Mouse (Mus musculus) liver, postnatal 0 days (tissue): ENCODE measurements at regions not wholly inside any gene's neighbourhood (a gene's known extent, or its start where the extent isn't known, plus 50 kb on each side); places are given as distances from the start of the nearest gene placed in this dataset.

Source experiments
- ATAC-seq: fragments of 200-750 bp; cut with Nextera tagmentation; 2 replicates; pipeline ENCODE4 v1.8.0; 2017; ENCODE audit warnings: mild to moderate bottlenecking, moderate library complexity
- DNase-seq: peaks from one replicate; pipeline ENCODE4 v3.0.0-alpha.2; 2016
- H3K27ac ChIP-seq: fragments of 300-500 bp; sonication (generic); 2 replicates; pipeline ENCODE4 v1.5.1; 2014; ENCODE audit warnings: antibody characterized with exemption, moderate library complexity, mild to moderate bottlenecking, low read depth
- H3K27me3 ChIP-seq: fragments of 300-500 bp; sonication (generic); 2 replicates; pipeline ENCODE4 v1.6.1; 2014; ENCODE audit warnings: low read length, control low read depth, mixed read lengths; ENCODE audit not compliant: insufficient read depth
- H3K36me3 ChIP-seq: fragments of 300-500 bp; sonication (generic); replicated peaks from 2 replicates; pipeline ENCODE4 v1.6.1; 2014; ENCODE audit warnings: mild to moderate bottlenecking, control low read depth, low read length, moderate library complexity, mixed read lengths; ENCODE audit not compliant: insufficient read depth
- H3K4me1 ChIP-seq: fragments of 300-500 bp; sonication (generic); 2 replicates; pipeline ENCODE4 v1.6.1; 2014; ENCODE audit warnings: antibody characterized with exemption, mild to moderate bottlenecking, control low read depth; ENCODE audit not compliant: insufficient read depth
- H3K4me2 ChIP-seq: fragments of 300-500 bp; sonication (generic); 2 replicates; pipeline ENCODE4 v1.6.1; 2014; ENCODE audit warnings: low read depth, mild to moderate bottlenecking, low read length, moderate library complexity, mixed read lengths
- H3K4me3 ChIP-seq: fragments of 300-500 bp; sonication (generic); 2 replicates; pipeline ENCODE4 v1.5.1; 2014; ENCODE audit warnings: low read depth, low read length
- H3K9ac ChIP-seq: fragments of 300-500 bp; sonication (generic); replicated peaks from 2 replicates; pipeline ENCODE4 v1.6.1; 2014; ENCODE audit warnings: mild to moderate bottlenecking, moderate library complexity
- H3K9me3 ChIP-seq: fragments of 300-500 bp; sonication (generic); 2 replicates; pipeline ENCODE4 v1.6.1; 2016; ENCODE audit warnings: mild to moderate bottlenecking, control low read depth, low read length, mixed read lengths
- CTCF ChIP-seq: sonication (generic); IDR thresholded peaks from 2 replicates; pipeline ENCODE4 v1.5.1; 2016; ENCODE audit warnings: antibody characterized with exemption, low read depth
- EP300 ChIP-seq: IDR thresholded peaks from 2 replicates; pipeline ENCODE4 v1.6.1; 2016; ENCODE audit warnings: antibody characterized with exemption, low read depth, mild to moderate bottlenecking
- WGBS: fragments of 180-500 bp; shearing (Covaris S2); extraction: QIAGEN DNeasy Blood & Tissue Kit; methylation state at CpG from one replicate; pipeline ENCODE4 v1.1.7; 2014; ENCODE audit not compliant: insufficient replicate concordance; 5-methylcytosine and 5-hydroxymethylcytosine counted together

DNA sequence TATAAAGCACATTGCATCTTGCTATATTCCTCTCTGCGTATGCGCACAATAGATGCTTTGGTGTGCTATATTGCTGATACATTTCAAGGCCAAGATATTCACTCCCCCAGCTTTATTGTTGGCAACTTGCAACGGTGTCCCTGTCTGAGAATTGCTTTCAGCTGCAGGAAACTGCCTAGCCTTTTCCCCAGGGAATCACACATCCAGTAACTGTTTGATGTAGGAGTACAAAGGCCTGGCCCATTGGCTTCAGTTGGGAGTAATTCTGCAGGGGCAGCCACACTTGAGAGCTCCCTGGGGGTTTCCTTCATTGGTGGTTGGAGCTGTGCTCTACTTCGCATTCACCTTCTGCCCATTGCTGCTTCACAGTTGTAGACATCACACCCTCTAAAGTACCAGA is 132.8 kb downstream of the Cxxc4 start:
- DNase-seq: no peak
- H3K4me2 ChIP-seq: no peak overlapping the region
- no peaks in the 10 kb centered on the region for H3K36me3 ChIP-seq
- ATAC-seq: no peak
- no peak overlapping the region for H3K4me3 ChIP-seq
- H3K27ac ChIP-seq: no peak overlapping the region
- H3K9ac ChIP-seq: no peak overlapping the region
- H3K4me1 ChIP-seq: no peaks in the 10 kb centered on the region
- 71% methylated on average over 4 of the region's 4 CpGs for WGBS
- H3K27me3 ChIP-seq: no peaks in the 10 kb centered on the region
- no peak for TF ChIP-seq EP300
- no peak for TF ChIP-seq CTCF
- no peaks in the 10 kb centered on the region for H3K9me3 ChIP-seq

- DNase-seq (no peak), ATAC-seq (no peak)
- Histone ChIP-seq H3K27ac (no peak overlapping the region), H3K4me2 (no peak overlapping the region), H3K4me1 (no peaks in the 10 kb centered on the region), H3K27me3 (no peaks in the 10 kb centered on the region), H3K4me3 (no peak overlapping the region), H3K36me3 (no peaks in the 10 kb centered on the region), H3K9me3 (no peaks in the 10 kb centered on the region), H3K9ac (no peak overlapping the region)
- WGBS: 66% methylated on average over 2 of the region's 2 CpGs
- no peak for TF ChIP-seq EP300
Measured at GRCm38 (mm10) chr3:134379549-134379948, 143.3 kb downstream of the Cxxc4 start.

DNA sequence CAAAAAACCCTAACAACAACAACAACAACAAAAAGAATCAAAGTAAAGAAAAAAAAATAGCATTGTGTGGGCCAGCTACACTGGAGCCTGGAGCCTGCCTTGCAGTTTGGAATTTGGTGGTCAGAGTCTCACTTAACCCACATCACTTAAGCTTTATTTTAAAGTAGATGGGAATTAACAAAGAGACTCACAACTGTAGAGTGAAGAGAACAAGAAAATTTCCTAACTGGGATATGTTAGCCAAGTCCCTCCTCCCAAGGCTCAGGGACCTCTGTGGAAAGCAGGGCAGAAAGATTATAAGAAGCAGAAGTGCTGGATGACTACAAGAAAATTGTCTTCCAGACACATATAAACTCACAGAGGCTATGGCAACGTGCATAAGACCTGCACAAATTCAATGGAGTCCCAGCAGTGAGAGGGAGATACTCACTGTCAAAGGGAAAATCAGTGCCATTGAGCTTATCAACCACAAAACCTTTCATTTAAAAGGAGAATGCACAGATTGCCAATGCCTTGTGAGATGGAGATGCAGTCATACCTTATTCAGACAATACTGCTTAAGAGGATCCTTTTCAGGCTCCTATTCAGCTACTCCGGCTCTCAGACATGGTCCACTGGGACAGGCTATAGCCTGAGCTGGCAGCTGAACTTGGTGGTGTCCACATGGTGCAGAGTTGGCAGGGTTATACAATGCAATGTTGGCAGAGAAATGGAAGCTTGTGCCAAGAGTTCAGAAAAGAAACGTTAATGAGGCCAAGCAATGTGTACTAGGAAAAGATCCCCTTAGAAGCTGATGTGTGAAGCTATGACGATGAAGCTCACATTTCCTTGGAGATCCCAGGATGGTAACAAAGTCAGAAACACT is 154.4 kb downstream of the Cxxc4 start:
- ATAC-seq (no peak), DNase-seq (no peak)
- 69% methylated on average over 4 of the region's 4 CpGs for WGBS

DNA sequence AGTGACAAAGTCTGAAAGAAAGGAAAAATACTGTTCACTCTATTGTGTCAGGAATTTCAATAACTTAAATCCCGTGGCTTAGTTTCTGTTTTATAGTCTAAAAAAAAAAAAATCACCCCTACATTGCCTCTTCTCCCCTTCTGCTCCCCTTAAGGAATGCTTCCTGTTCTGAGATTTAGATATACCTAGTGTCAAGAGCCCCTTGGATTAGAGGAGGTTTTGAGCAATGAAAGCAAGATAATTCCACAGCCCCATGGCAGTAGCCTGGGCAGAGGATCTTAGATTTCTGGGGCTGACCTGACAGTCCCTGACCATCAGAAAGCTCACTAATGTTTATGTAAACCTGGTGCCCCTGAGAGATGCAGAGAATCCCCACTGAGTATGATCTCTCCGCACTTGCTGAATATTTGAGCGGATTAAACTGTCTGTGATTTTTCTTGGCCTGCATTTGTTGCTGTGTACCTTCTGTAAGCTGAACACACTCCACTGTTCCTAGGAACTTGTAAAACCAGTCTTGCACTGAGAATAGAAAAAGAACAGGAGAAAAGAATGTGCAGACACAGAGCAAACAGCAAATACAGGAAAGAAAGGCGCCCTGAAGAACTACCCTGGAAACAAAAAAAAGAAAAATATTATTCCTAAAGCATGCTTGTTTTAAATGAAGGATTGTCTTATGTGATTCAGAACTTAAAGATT is 164.3 kb downstream of the Cxxc4 start:
- no peak for DNase-seq
- Histone ChIP-seq H3K27me3 (no peaks in the 10 kb centered on the region), H3K4me1 (no peaks in the 10 kb centered on the region), H3K36me3 (no peaks in the 10 kb centered on the region), H3K4me2 (no peak overlapping the region), H3K9ac (no peak overlapping the region), H3K9me3 (no peaks in the 10 kb centered on the region), H3K27ac (no peak overlapping the region), H3K4me3 (no peak overlapping the region)
- TF ChIP-seq CTCF (no peak), EP300 (no peak)
- WGBS: 57% methylated on average over 4 of the region's 4 CpGs
- ATAC-seq: no peak

More for the DNA sequence above, 154.4 kb downstream of the Cxxc4 start:
- no peaks in the 10 kb centered on the region for H3K36me3 ChIP-seq
- H3K27ac ChIP-seq: no peak overlapping the region
- H3K9me3 ChIP-seq: no peaks in the 10 kb centered on the region
- H3K4me3 ChIP-seq: no peak overlapping the region
- TF ChIP-seq EP300 (no peak), CTCF (no peak)
- H3K4me2 ChIP-seq: no peak overlapping the region
- no peaks in the 10 kb centered on the region for H3K4me1 ChIP-seq
- no peaks in the 10 kb centered on the region for H3K27me3 ChIP-seq
- H3K9ac ChIP-seq: no peak overlapping the region

- WGBS: 68% methylated on average over 17 of the region's 17 CpGs
- no peak for ATAC-seq
- TF ChIP-seq CTCF: no peak
- TF ChIP-seq EP300: no peak
Measured at GRCm38 (mm10) chr3:134415606-134416328, 179.5 kb downstream of the Cxxc4 start.

GRCm38 (mm10) chr3:134427633-134428032 is 191.3 kb downstream of the Cxxc4 start:
- TF ChIP-seq EP300 (no peak), CTCF (no peak)
- no peak for DNase-seq
- Histone ChIP-seq H3K4me3 (no peak overlapping the region), H3K36me3 (no peaks in the 10 kb centered on the region), H3K4me2 (no peak overlapping the region), H3K4me1 (no peaks in the 10 kb centered on the region), H3K27ac (no peak overlapping the region), H3K9ac (no peak overlapping the region), H3K9me3 (no peaks in the 10 kb centered on the region), H3K27me3 (no peaks in the 10 kb centered on the region)
- no peak for ATAC-seq
- 78% methylated on average over 3 of the region's 3 CpGs for WGBS

More at GRCm38 (mm10) chr3:134415606-134416328, 179.5 kb downstream of the Cxxc4 start:
- H3K27ac ChIP-seq: no peak overlapping the region
- H3K4me1 ChIP-seq: no peaks in the 10 kb centered on the region
- H3K27me3 ChIP-seq: no peaks in the 10 kb centered on the region
- no peak overlapping the region for H3K9ac ChIP-seq
- no peak overlapping the region for H3K4me2 ChIP-seq
- H3K4me3 ChIP-seq: no peak overlapping the region
- DNase-seq: no peak
- H3K9me3 ChIP-seq: no peaks in the 10 kb centered on the region
- no peaks in the 10 kb centered on the region for H3K36me3 ChIP-seq
